Mouse (Mus musculus) myocyte (in vitro differentiated cells): ENCODE results near the gene Zbtb20.

Source experiments
- CEBPB ChIP-seq: IDR thresholded peaks from 2 replicates; pipeline ENCODE4 v1.6.1; 2011; ENCODE audit warnings: mild to moderate bottlenecking, moderate library complexity; ENCODE audit not compliant: poor library complexity, insufficient read depth, severe bottlenecking
- E2F4 ChIP-seq: IDR thresholded peaks from one replicate; pipeline ENCODE4 v1.6.1; 2011; ENCODE audit warnings: mild to moderate bottlenecking, control low read depth, moderate library complexity; ENCODE audit not compliant: insufficient read depth
- MAX ChIP-seq: IDR thresholded peaks from one replicate; pipeline ENCODE4 v1.6.1; 2011; ENCODE audit warnings: low read depth, mild to moderate bottlenecking, control low read depth
- MYOD1 ChIP-seq, 3 experiments: IDR thresholded peaks; one replicate each; pipeline ENCODE4 v1.6.1; 2011; ENCODE audit warnings: control low read depth in 2 of 3, low read depth in 2 of 3, mild to moderate bottlenecking in 2 of 3, moderate library complexity in 1 of 3; ENCODE audit not compliant: insufficient read length in 2 of 3, control insufficient read depth in 1 of 3
- MYOG ChIP-seq, 3 experiments: IDR thresholded peaks; one replicate each; pipeline ENCODE4 v1.6.1; 2011; ENCODE audit warnings: control low read depth in 2 of 3, low read depth in 2 of 3, mild to moderate bottlenecking in 2 of 3; ENCODE audit not compliant: insufficient read length in 2 of 3, control insufficient read depth in 1 of 3, insufficient read depth in 1 of 3
- POLR2A ChIP-seq: IDR thresholded peaks from one replicate; pipeline ENCODE4 v1.6.1; 2011; ENCODE audit warnings: low read depth, mild to moderate bottlenecking, control low read depth, moderate library complexity; ENCODE audit not compliant: insufficient read length
- POLR2AphosphoS2 ChIP-seq: IDR thresholded peaks from one replicate; pipeline ENCODE4 v1.6.1; 2011; ENCODE audit warnings: low read depth, control low read depth; ENCODE audit not compliant: insufficient read length
- REST ChIP-seq: IDR thresholded peaks from one replicate; pipeline ENCODE4 v1.6.1; 2011; ENCODE audit warnings: mild to moderate bottlenecking, control low read depth, moderate library complexity; ENCODE audit not compliant: insufficient read depth, insufficient read length
- SRF ChIP-seq: IDR thresholded peaks from one replicate; pipeline ENCODE4 v1.6.1; 2011; ENCODE audit warnings: low read depth; ENCODE audit not compliant: control insufficient read depth, insufficient read length
- TCF12 ChIP-seq: IDR thresholded peaks from one replicate; pipeline ENCODE4 v1.6.1; 2011; ENCODE audit warnings: mild to moderate bottlenecking, control low read depth; ENCODE audit not compliant: poor library complexity, insufficient read depth, severe bottlenecking
- TCF3 ChIP-seq: IDR thresholded peaks from one replicate; pipeline ENCODE4 v1.6.1; 2011; ENCODE audit warnings: low read depth, control low read depth; ENCODE audit not compliant: insufficient read length
- USF1 ChIP-seq: IDR thresholded peaks from one replicate; pipeline ENCODE4 v1.6.1; 2011; ENCODE audit warnings: low read depth, mild to moderate bottlenecking, control low read depth, moderate library complexity

DNA sequence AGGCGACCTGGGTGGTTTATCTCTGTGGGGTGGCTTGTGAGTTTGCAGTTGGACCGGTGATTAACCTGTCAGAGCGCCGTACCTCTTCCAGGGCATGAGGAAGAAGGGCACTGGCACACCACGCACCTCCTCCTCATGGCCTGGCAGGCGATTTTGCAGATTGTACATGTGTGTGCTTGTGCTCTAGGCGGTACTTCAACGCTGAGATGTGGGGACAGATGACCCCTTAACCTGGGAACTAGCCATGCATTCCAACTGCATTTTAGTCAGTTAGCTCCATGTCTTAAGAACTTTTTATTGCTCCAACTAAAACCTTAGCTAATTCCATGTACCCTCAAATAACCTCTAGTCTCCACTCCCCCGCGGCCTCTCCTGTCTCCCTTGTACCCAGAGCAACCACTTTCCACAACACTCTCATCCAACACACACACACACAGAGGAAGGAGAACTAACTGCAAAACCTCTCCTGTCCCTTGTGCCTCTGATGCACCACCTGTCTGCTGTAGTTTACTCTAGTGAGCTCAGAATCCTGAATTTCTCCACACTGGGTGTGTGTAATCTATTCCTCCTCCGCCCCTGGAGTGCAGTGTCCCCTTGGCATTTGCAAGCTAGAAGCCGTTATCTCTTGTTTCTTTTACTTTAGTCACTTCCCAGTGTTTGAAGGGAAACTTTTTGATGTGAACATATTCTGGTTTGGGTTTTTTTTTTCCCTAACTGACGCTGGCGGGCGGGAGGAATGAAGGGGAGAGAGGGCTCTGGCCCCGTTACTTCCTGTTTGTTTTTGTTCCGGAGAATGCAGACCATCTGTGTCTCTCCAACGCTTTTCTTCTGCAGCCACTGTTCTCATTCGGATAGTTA lies 671.9 kb downstream of the Zbtb20 start:
- TF ChIP-seq MYOG (IDR thresholded peaks at IDR 0.05; ENCODE audit: control insufficient read depth in 1 of 3, insufficient read depth in 1 of 3, insufficient read length in 2 of 3, low read depth in 2 of 3) (no peak), TCF3 (no peak), POLR2A (no peak), MAX (no peak), SRF (no peak), USF1 (no peak), E2F4 (no peak), POLR2AphosphoS2 (no peak), CEBPB (no peak), TCF12 (no peak), REST (no peak), MYOD1 (IDR thresholded peaks at IDR 0.05; ENCODE audit: control insufficient read depth in 1 of 3, insufficient read length in 2 of 3, low read depth in 2 of 3) (no peak)
